Mouse (Mus musculus) c-Kit-positive CD71-negative TER-119-negative erythroid progenitor cells, embryonic 14.5 days (primary cell): Measurements from ENCODE around the gene Hdac8.

Experiments used
- DNase-seq: peaks from one replicate; pipeline ENCODE4 v3.0.0-alpha.2; 2013; ENCODE audit warnings: low read depth

Hdac8 gene

GRCm38 (mm10) chrX:102339396-102340155, 165.6 kb downstream of the Hdac8 start:
- no peak for DNase-seq

- DNase-seq: no peak
Measured at GRCm38 (mm10) chrX:102319696-102320095, 185.5 kb downstream of the Hdac8 start.

GRCm38 (mm10) chrX:102319252-102319651, 185.9 kb downstream of the Hdac8 start:
- no peak for DNase-seq

GRCm38 (mm10) chrX:102318782-102319181, 186.4 kb downstream of the Hdac8 start:
- DNase-seq: no peak

- no peak for DNase-seq
Measured at GRCm38 (mm10) chrX:102311119-102311518, 194.0 kb downstream of the Hdac8 start.

- DNase-seq: no peak
Measured at GRCm38 (mm10) chrX:102307511-102307910, 197.6 kb downstream of the Hdac8 start.

GRCm38 (mm10) chrX:102305806-102306205, 199.4 kb downstream of the Hdac8 start:
- DNase-seq: no peak

- no peak for DNase-seq
Measured at GRCm38 (mm10) chrX:102304914-102305313, 200.2 kb downstream of the Hdac8 start.

- no peak for DNase-seq
Measured at GRCm38 (mm10) chrX:102302476-102302875, 202.7 kb downstream of the Hdac8 start.

- no peak for DNase-seq
Measured at GRCm38 (mm10) chrX:102284889-102285288, 220.3 kb downstream of the Hdac8 start.

GRCm38 (mm10) chrX:102262620-102263345, 242.4 kb downstream of the Hdac8 start:
- no peak for DNase-seq

GRCm38 (mm10) chrX:102259772-102260171, 245.4 kb downstream of the Hdac8 start:
- DNase-seq: no peak

GRCm38 (mm10) chrX:102253892-102254291, 251.3 kb downstream of the Hdac8 start:
- no peak for DNase-seq

- peak; percentile 26 for DNase-seq
Measured at GRCm38 (mm10) chrX:102251937-102252860, 253.0 kb downstream of the Hdac8 start, which contains the start of gene Cited1. Gene Cited1 (minus strand): TSS chrX:102252181.

GRCm38 (mm10) chrX:102251221-102251936, 253.8 kb downstream of the Hdac8 start:
- DNase-seq: no peak

- no peak for DNase-seq
Measured at GRCm38 (mm10) chrX:102250891-102251170, 254.3 kb downstream of the Hdac8 start.

- DNase-seq: no peak
Measured at GRCm38 (mm10) chrX:102250150-102250890, 254.8 kb downstream of the Hdac8 start.

GRCm38 (mm10) chrX:102244334-102244733, 260.8 kb downstream of the Hdac8 start:
- DNase-seq: no peak
